Mouse (Mus musculus) C2C12 (cell line): Measurements from ENCODE around the gene Lrrn2.

Source experiments
- CEBPB ChIP-seq: IDR thresholded peaks from one replicate; pipeline ENCODE4 v1.6.1; 2011; ENCODE audit warnings: low read depth, mild to moderate bottlenecking, control low read depth, moderate library complexity
- CTCF ChIP-seq: IDR thresholded peaks from one replicate; pipeline ENCODE4 v1.5.1; 2011; ENCODE audit not compliant: control insufficient read depth, insufficient read depth, insufficient read length

DNA sequence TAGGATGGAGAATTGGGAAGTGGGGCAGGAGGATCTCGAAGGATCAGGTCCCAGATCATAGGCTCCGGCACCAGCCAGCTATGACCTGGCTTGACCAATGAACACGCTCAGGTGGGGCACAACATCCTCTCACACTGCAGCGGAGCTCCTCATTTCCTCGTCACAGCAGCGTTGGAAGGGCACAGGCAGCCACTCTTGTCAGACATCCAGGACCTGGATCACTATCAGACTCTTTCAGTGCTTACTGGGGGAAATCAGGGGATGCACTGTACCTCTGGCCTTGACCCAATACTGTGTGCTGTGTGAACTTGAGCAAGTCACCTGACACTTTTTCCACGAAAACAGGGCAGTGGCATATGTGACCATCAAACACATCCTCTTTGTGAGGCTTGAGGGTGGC is 45.2 kb downstream of the Lrrn2 start:
- TF ChIP-seq CTCF (no peak), CEBPB (no peak)
